Mouse (Mus musculus) liver, embryonic 14.5 days (tissue): Measurements from ENCODE around the gene Lmo4.

Source experiments
- CTCF ChIP-seq: IDR thresholded peaks from 2 replicates; pipeline ENCODE4 v1.5.1; 2016; ENCODE audit warnings: antibody characterized with exemption, low read depth, control low read depth
- EP300 ChIP-seq: IDR thresholded peaks from 2 replicates; pipeline ENCODE4 v1.6.1; 2016; ENCODE audit warnings: antibody characterized with exemption, low read depth

GRCm38 (mm10) chr3:144173138-144173537, 31.9 kb downstream of the Lmo4 start:
- TF ChIP-seq CTCF (no peak), EP300 (no peak)
